Mouse (Mus musculus) limb, embryonic 11.5 days (tissue): ENCODE data around the gene Pcbp2. TPM values are rescaled to one million over a fixed set of nuclear protein-coding genes. Genes with fewer than 3 reads are reported as not detected.

Experiments used
- ATAC-seq: fragments of 200-750 bp; cut with Nextera tagmentation; 2 replicates; pipeline ENCODE4 v1.8.0; 2017; ENCODE audit warnings: low read depth; ENCODE audit not compliant: insufficient number of reproducible peaks, low FRiP score, low TSS enrichment
- DNase-seq: peaks from one replicate; pipeline ENCODE4 v3.0.0-alpha.2; 2015; ENCODE audit warnings: low spot score
- H3K27ac ChIP-seq: fragments of 300-500 bp; sonication (generic); replicated peaks from 2 replicates; pipeline ENCODE4 v1.5.1; 2014; ENCODE audit warnings: low read depth, mild to moderate bottlenecking, low read length
- H3K27me3 ChIP-seq: fragments of 300-500 bp; sonication (generic); 2 replicates; pipeline ENCODE4 v1.6.1; 2014; ENCODE audit warnings: mild to moderate bottlenecking, low read length, mixed read lengths; ENCODE audit not compliant: control insufficient read depth, insufficient read depth
- H3K36me3 ChIP-seq: fragments of 300-500 bp; sonication (generic); 2 replicates; pipeline ENCODE4 v1.6.1; 2014; ENCODE audit warnings: mild to moderate bottlenecking, low read length, moderate library complexity, mixed read lengths; ENCODE audit not compliant: control insufficient read depth, insufficient read depth
- H3K4me1 ChIP-seq: fragments of 300-500 bp; sonication (generic); 2 replicates; pipeline ENCODE4 v1.6.1; 2014; ENCODE audit warnings: low read length, mixed read lengths; ENCODE audit not compliant: control insufficient read depth, insufficient read depth
- H3K4me2 ChIP-seq: fragments of 300-500 bp; sonication (generic); 2 replicates; pipeline ENCODE4 v1.6.1; 2014; ENCODE audit warnings: low read depth, mild to moderate bottlenecking, moderate library complexity; ENCODE audit not compliant: severe bottlenecking
- H3K4me3 ChIP-seq: fragments of 300-500 bp; sonication (generic); 2 replicates; pipeline ENCODE4 v1.5.1; 2014; ENCODE audit warnings: low read depth, low read length
- H3K9ac ChIP-seq: fragments of 300-500 bp; sonication (generic); 2 replicates; pipeline ENCODE4 v1.6.1; 2014; ENCODE audit warnings: mild to moderate bottlenecking, low read length
- H3K9me3 ChIP-seq: fragments of 300-500 bp; sonication (generic); 2 replicates; pipeline ENCODE4 v1.6.1; 2016; ENCODE audit warnings: low read length; ENCODE audit not compliant: control insufficient read depth
- WGBS: fragments of 180-500 bp; shearing (Covaris S2); extraction: QIAGEN DNeasy Blood & Tissue Kit; methylation state at CpG from one replicate; pipeline ENCODE4 v1.1.7; 2014; 5-methylcytosine and 5-hydroxymethylcytosine counted together
- polyA plus RNA-seq: library from polyadenylated mRNA; unstranded; fragments of >200 nt; fragmentation: Nextera tagmentation; extraction: Ambion mirVana; gene quantifications from 2 replicates; pipeline ENCODE4 v1.2.1, GENCODE M21; 2014

The Pcbp2 gene
- polyA plus RNA-seq, 1 experiment from 2014 or later: 287 TPM

GRCm38 (mm10) chr15:102527936-102528335, 57.6 kb downstream of the Pcbp2 start:
- Histone ChIP-seq H3K36me3 (peaks cover 14% of the 10 kb centered on the region; the same call in 1 of the 2 replicates), H3K9me3 (no peaks in the 10 kb centered on the region), H3K4me1 (no peaks in the 10 kb centered on the region), H3K9ac (no peak overlapping the region), H3K4me3 (no peak overlapping the region), H3K27me3 (no peaks in the 10 kb centered on the region), H3K4me2 (no peak overlapping the region), H3K27ac (no peak overlapping the region)
- WGBS: 74% methylated on average over 3 of the region's 3 CpGs
- no peak for DNase-seq
- no peak for ATAC-seq

- H3K27ac ChIP-seq: no peak overlapping the region
- no peak overlapping the region for H3K9ac ChIP-seq
- H3K4me3 ChIP-seq: no peak overlapping the region
- no peaks in the 10 kb centered on the region for H3K4me1 ChIP-seq
- H3K9me3 ChIP-seq: no peaks in the 10 kb centered on the region
- peaks cover 14% of the 10 kb centered on the region; the same call in 1 of the 2 replicates for H3K36me3 ChIP-seq
- no peak overlapping the region for H3K4me2 ChIP-seq
- WGBS: 100% methylated on average over 1 of the region's 1 CpGs
- no peaks in the 10 kb centered on the region for H3K27me3 ChIP-seq
- ATAC-seq (no peak), DNase-seq (no peak)
These were observed 58.1 kb downstream of the Pcbp2 start for GRCm38 (mm10) chr15:102528396-102528795.

- H3K9ac ChIP-seq: no peak overlapping the region
- H3K27ac ChIP-seq: no peak overlapping the region
- no peak for DNase-seq
- WGBS: 85% methylated on average over 4 of the region's 4 CpGs
- H3K27me3 ChIP-seq: no peaks in the 10 kb centered on the region
- no peaks in the 10 kb centered on the region for H3K9me3 ChIP-seq
- H3K4me2 ChIP-seq: no peak overlapping the region
- no peak for ATAC-seq
- peaks cover 11% of the 10 kb centered on the region; the same call in 1 of the 2 replicates for H3K36me3 ChIP-seq
- no peaks in the 10 kb centered on the region for H3K4me1 ChIP-seq
- no peak overlapping the region for H3K4me3 ChIP-seq
These were observed 60.2 kb downstream of the Pcbp2 start for GRCm38 (mm10) chr15:102530566-102530965.

- no peak overlapping the region for H3K27ac ChIP-seq
- DNase-seq (no peak), ATAC-seq (no peak)
- H3K4me3 ChIP-seq: no peak overlapping the region
- no peaks in the 10 kb centered on the region for H3K27me3 ChIP-seq
- no peak overlapping the region for H3K9ac ChIP-seq
- H3K9me3 ChIP-seq: no peaks in the 10 kb centered on the region
- H3K4me1 ChIP-seq: no peaks in the 10 kb centered on the region
- 66% methylated on average over 4 of the region's 4 CpGs for WGBS
- no peak overlapping the region for H3K4me2 ChIP-seq
- H3K36me3 ChIP-seq: peaks cover 11% of the 10 kb centered on the region; the same call in 1 of the 2 replicates
These were observed 61.2 kb downstream of the Pcbp2 start for GRCm38 (mm10) chr15:102531586-102531985.

- Histone ChIP-seq H3K4me1 (no peaks in the 10 kb centered on the region), H3K27ac (no peak overlapping the region), H3K36me3 (peaks cover 15% of the 10 kb centered on the region; the same call in 1 of the 2 replicates), H3K4me3 (no peak overlapping the region), H3K27me3 (no peaks in the 10 kb centered on the region), H3K9me3 (no peaks in the 10 kb centered on the region), H3K4me2 (no peak overlapping the region), H3K9ac (no peak overlapping the region)
- ATAC-seq: no peak
- WGBS: 90% methylated on average over 3 of the region's 3 CpGs
- no peak for DNase-seq
These were observed 62.0 kb downstream of the Pcbp2 start for GRCm38 (mm10) chr15:102532106-102532900.

GRCm38 (mm10) chr15:102533926-102534325, 63.6 kb downstream of the Pcbp2 start:
- Histone ChIP-seq H3K9ac (no peak overlapping the region), H3K4me2 (no peak overlapping the region), H3K27me3 (no peaks in the 10 kb centered on the region), H3K4me1 (no peaks in the 10 kb centered on the region), H3K36me3 (peaks cover 6% of the 10 kb centered on the region; the same call in 1 of the 2 replicates), H3K9me3 (no peaks in the 10 kb centered on the region), H3K27ac (no peak overlapping the region), H3K4me3 (no peak overlapping the region)
- no peak for DNase-seq
- whole genome bisulfite sequencing: 78% methylated on average over 7 of the region's 7 CpGs
- ATAC-seq: no peak

GRCm38 (mm10) chr15:102544801-102545200, 74.5 kb downstream of the Pcbp2 start:
- 90% methylated on average over 4 of the region's 4 CpGs for WGBS
- ATAC-seq (no peak), DNase-seq (no peak)
- H3K36me3 ChIP-seq: peaks cover 11% of the 10 kb centered on the region; the same call in 1 of the 2 replicates
- no peak overlapping the region for H3K27ac ChIP-seq
- no peak overlapping the region for H3K4me2 ChIP-seq
- no peaks in the 10 kb centered on the region for H3K27me3 ChIP-seq
- no peaks in the 10 kb centered on the region for H3K4me1 ChIP-seq
- no peak overlapping the region for H3K9ac ChIP-seq
- H3K9me3 ChIP-seq: no peaks in the 10 kb centered on the region
- no peak overlapping the region for H3K4me3 ChIP-seq

GRCm38 (mm10) chr15:102546246-102546645, 75.9 kb downstream of the Pcbp2 start:
- Histone ChIP-seq H3K27me3 (no peaks in the 10 kb centered on the region), H3K4me1 (no peaks in the 10 kb centered on the region), H3K27ac (no peak overlapping the region), H3K9me3 (no peaks in the 10 kb centered on the region), H3K4me2 (no peak overlapping the region), H3K9ac (no peak overlapping the region), H3K4me3 (no peak overlapping the region), H3K36me3 (peaks cover 11% of the 10 kb centered on the region; the same call in 1 of the 2 replicates)
- 90% methylated on average over 3 of the region's 3 CpGs for WGBS
- no peak for ATAC-seq
- no peak for DNase-seq
